Mouse (Mus musculus): ENCODE measurements at regions not wholly inside any gene's neighbourhood (a gene's known extent, or its start where the extent isn't known, plus 50 kb on each side); places are given as distances from the start of the nearest gene placed in this dataset.

DNA sequence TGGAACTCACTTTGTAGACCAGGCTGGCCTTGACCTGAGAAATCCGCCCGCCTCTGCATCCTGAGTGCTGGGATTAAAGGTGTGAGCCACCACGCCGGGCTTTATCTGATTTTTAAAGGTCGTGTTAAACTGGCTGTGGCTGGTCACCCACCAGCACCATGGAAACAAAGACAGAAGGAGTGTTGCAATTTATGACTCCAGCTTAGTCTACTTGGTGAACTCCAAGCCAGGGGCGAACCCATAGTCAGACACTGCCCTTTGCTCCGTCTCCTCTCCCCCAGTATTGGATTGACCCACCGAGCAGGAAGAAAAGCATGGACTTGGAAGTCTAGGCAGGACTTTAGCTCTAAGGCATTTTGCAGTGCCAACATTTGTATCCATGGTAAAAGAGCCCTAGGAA is 86.5 kb upstream of the Fam3c start:
- DNase-seq: no peak

DNA sequence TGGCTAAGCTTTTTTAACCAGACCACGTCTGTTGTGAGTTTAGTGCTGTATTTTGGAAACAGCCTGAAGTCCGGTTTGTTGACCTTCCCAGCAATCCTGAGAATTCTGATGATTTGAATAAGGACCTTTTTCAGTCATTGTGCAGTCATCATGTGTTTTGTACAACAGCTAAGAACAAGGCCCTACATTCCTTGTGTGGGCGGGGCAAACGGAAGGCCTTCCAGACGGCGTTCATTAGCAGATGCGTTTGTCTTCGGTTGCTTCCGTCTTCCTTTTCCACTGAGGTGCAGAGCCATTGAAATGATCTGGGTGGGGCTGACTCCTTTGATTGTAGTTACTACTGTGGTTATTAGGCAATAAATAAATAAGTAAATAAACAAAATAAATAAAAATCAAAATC is 83.8 kb upstream of the Fam3c start:
- no peak for DNase-seq

GRCm38 (mm10) chr6:22429026-22429425 is 73.0 kb upstream of the Fam3c start:
- peak in 1 of 2 experiments; percentile 2 for DNase-seq

- no peak for DNase-seq
Measured at GRCm38 (mm10) chr6:22424161-22424807, 68.2 kb upstream of the Fam3c start.

GRCm38 (mm10) chr6:22423070-22423980 is 67.3 kb upstream of the Fam3c start:
- no peak for DNase-seq

DNA sequence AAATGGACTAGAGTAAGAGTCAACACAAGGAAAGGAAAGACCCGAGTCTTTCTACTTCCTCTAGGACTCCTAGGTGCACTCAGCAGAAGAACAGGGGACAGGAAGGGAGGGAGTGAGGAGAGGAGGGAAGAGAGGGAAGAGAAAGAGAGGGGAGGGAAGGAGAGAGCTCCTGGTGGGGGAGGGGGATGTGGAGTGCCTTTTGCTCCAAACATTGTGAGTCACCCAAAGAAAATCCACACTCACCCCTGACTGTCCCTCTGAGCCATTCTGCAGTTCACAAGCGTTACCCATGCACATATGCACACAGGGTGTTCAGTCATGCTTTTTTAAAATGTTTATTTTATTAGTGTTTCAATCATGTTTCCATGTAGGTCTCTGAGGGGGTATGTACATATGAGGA is 65.5 kb upstream of the Fam3c start:
- DNase-seq: no peak

DNA sequence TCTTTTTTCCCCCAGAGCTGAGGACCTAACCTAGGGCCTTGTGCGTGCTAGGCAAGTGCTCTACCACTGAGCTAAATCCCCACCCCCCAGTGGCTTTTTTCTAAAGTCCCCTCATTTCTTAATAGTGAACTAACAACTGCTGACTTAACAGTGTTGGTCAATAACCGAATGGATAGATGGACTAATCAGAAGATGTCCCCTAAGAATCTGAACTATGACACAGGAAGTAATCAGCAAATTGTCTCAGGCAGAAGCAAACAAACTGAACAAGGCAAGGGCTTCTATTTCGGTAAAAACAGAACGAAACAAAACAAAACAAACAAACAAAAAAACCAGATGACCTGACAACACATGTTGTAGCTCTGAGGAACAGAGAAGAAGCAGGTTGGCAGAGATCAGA is 62.2 kb upstream of the Fam3c start:
- no peak for DNase-seq

DNA sequence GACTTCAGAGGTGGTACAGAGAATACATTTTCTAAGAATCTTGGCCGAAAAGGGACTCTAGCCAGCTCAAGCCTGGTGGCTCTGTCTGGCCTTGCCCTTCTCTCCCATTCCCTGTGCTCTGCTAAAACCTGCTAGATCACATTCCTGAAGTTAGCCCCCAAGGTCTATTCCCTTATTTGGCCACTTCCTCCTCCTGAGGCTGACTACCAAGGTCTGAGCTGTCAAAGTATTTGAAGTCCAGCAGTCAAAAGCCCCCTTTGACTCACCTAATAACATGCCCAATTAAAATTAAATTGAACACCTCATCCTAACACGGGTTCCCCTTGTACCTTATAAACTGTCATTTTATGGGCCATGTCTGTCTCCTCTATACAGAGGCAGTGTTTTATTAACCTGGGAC is 61.1 kb upstream of the Fam3c start:
- no peak for DNase-seq

DNA sequence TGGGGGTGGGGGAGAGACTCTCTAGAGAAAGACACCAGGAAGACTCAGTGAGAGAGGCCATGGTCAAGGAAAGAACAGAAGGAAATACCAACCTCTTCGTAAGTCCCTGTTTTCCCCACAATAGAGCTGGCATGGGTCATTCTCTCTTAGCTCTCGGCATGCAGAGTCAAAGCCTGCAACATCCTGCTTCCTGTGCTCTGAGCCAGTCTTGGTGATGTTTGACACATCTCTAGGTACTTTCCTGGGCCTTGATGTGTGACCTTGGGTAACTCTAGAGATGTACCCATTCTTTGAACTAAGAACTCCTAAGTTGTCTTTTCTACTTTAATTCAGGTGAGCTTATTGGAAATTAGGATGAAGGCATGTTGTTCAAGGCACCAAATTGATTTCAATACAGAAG is 55.8 kb upstream of the Fam3c start:
- DNase-seq: no peak

DNA sequence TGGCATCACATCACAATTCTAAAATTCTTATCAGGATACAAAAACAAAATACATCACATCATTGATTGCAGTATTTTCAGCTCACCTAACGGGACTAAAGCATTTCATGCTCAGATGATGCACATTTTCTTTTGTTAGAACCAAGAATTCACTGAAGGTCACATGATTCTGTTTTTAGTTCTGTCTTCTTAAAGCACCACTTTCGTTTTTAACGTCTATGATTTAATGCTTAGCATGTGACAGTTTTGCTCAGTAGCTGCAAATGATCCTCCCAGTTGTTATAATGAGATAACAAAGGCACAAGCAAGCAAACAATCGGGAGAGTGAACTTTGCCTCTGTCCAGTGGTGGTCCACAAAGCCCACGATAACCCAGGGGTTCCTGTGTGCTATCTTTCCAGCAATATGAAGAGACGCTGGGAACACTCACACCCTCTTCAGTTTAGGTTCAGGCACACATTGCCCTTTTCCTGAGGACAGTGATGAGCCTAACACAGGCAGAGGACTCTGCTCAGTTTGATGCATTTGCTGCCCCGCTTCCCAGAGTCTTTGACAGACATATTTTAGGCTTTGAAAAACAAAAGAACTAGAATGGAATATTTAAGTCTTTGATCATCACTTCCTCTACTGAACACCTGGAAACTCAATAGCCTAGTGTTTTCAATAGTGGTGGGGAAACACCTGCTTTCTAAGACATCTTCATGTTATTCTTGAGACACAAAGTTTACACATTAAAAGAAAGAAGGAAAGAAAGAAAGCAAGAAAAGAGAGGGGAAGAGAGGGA is 53.0 kb upstream of the Fam3c start:
- DNase-seq: no peak

All from cerebellum, adult 18-20 months (tissue).